Comparison of ENCODE assay signal across 21 mouse cellular contexts in the genomic region with DNA sequence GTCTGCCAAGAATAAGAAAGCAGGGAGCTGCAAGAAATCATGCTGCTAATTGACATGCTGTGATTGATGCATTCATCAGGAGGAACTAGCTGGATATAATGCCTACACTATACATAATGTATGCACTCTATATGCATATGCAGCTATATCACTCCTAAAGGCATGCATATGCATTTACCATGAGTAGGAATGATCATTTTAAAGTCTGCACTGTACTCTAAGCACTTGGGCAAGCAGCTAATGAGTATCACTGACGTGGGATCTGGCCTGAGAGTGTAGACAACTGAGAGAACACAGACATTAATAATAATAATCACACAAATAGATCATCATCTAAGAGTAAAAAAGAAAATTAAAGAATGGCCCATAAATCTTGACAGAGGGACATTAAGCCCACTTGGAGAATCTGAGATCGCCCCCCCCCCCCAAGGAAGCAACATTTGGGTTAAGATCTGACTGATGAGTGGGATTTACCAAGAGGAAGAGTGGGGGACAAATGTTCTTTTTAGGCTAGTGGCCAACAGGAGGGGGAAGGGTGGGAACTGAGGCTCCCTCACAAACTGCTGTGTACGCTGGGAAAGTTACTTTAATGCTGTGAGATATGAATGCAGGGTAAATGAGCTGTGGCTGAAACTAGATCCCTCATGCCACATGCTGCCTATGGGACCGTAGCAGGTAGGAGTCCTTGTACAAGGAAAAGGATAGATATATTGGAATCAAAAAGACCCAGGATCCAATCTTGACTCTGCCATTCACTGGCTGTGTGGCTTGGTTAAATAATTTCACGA.
DNase-seq lines count a peak whose midpoint lies in the region; ATAC-seq and TF ChIP-seq lines count a peak whose summit lies in the region.
"Had no signal": no experiment of that assay in that cellular context is flagged by ENCODE, and none has a peak within 500 bp of the region (broad histone marks: within the 10 kb centered on the region; RNA-seq: fewer than 3 reads in every experiment).

No protein-coding gene starts in this region.

- peaks cover 13% of the 10 kb centered on the region for H3K4me1 ChIP-seq in forebrain, embryonic 13.5 days
- H3K4me1 ChIP-seq in forebrain, embryonic 11.5 days (replicated peaks; ENCODE audit: control insufficient read depth, insufficient read depth, low read length) = no peaks in the 10 kb centered on the region; the same call in 1 of the 2 replicates
- no peaks in the 10 kb centered on the region for H3K4me1 ChIP-seq in intestine, embryonic 15.5 days (replicated peaks)
- no peaks in the 10 kb centered on the region for H3K4me1 ChIP-seq in intestine, postnatal 0 days (replicated peaks; ENCODE audit: control insufficient read depth, insufficient read depth, low read length)
- no peaks in the 10 kb centered on the region; the same call in 1 of the 2 replicates for H3K4me1 ChIP-seq in lung, embryonic 16.5 days (replicated peaks; ENCODE audit: control insufficient read depth, insufficient read depth, low read length)
- H3K4me1 ChIP-seq: embryonic facial prominence, embryonic 13.5 days; heart, embryonic 12.5 days; neural tube, embryonic 15.5 days had no signal

- H3K9ac ChIP-seq in forebrain, embryonic 13.5 days = no peak overlapping the region
- H3K9ac ChIP-seq in forebrain, embryonic 11.5 days (ENCODE audit: low read length) = no peak overlapping the region
- no peak overlapping the region for H3K9ac ChIP-seq in intestine, embryonic 15.5 days
- no peak overlapping the region for H3K9ac ChIP-seq in intestine, postnatal 0 days (ENCODE audit: low read depth, low read length)
- H3K9ac ChIP-seq in lung, embryonic 16.5 days (ENCODE audit: low read length) = no peak overlapping the region
- H3K9ac ChIP-seq: embryonic facial prominence, embryonic 13.5 days; heart, embryonic 12.5 days; hindbrain, embryonic 12.5 days; midbrain, embryonic 12.5 days; neural tube, embryonic 15.5 days had no signal

- H3K4me2 ChIP-seq in forebrain, embryonic 13.5 days = no peak overlapping the region
- H3K4me2 ChIP-seq in forebrain, embryonic 11.5 days (ENCODE audit: low read depth, low read length, severe bottlenecking) = no peak overlapping the region
- no peak overlapping the region for H3K4me2 ChIP-seq in intestine, embryonic 15.5 days (replicated peaks)
- no peak overlapping the region for H3K4me2 ChIP-seq in intestine, postnatal 0 days (replicated peaks; ENCODE audit: low read depth)
- H3K4me2 ChIP-seq in lung, embryonic 16.5 days (ENCODE audit: low read depth, low read length) = no peak overlapping the region
- H3K4me2 ChIP-seq: embryonic facial prominence, embryonic 13.5 days; heart, embryonic 12.5 days; hindbrain, embryonic 12.5 days; midbrain, embryonic 12.5 days; neural tube, embryonic 15.5 days had no signal

- TF ChIP-seq CTCF in intestine, postnatal 0 days (IDR thresholded peaks at IDR 0.05; ENCODE audit: low read depth) = no peak

- H3K27ac ChIP-seq in forebrain, embryonic 13.5 days = no peak overlapping the region
- H3K27ac ChIP-seq in forebrain, embryonic 11.5 days (ENCODE audit: low read depth, low read length) = no peak overlapping the region
- H3K27ac ChIP-seq in intestine, embryonic 15.5 days = no peak overlapping the region
- no peak overlapping the region for H3K27ac ChIP-seq in intestine, postnatal 0 days (ENCODE audit: low read depth, low read length)
- peak overlapping the region; percentile 20; the same call in 1 of the 2 replicates for H3K27ac ChIP-seq in lung, embryonic 16.5 days (ENCODE audit: low read length)
- H3K27ac ChIP-seq: embryonic facial prominence, embryonic 13.5 days; hindbrain, embryonic 12.5 days; layer of hippocampus, adult 2 months; midbrain, embryonic 12.5 days; neural tube, embryonic 15.5 days had no signal

- 60% methylated on average over 5 of the region's 5 CpGs for WGBS in forebrain, embryonic 13.5 days
- 64% methylated on average over 5 of the region's 5 CpGs for WGBS in forebrain, embryonic 11.5 days
- WGBS in intestine, embryonic 15.5 days = 62% methylated on average over 5 of the region's 5 CpGs
- WGBS in intestine, postnatal 0 days = 76% methylated on average over 5 of the region's 5 CpGs
- WGBS in lung, embryonic 16.5 days = 50% methylated on average over 5 of the region's 5 CpGs

- no peaks in the 10 kb centered on the region for H3K36me3 ChIP-seq in forebrain, embryonic 13.5 days (ENCODE audit: poor library complexity, severe bottlenecking)
- no peaks in the 10 kb centered on the region for H3K36me3 ChIP-seq in forebrain, embryonic 11.5 days (ENCODE audit: control insufficient read depth, insufficient read depth, low read length)
- H3K36me3 ChIP-seq in intestine, embryonic 15.5 days = no peaks in the 10 kb centered on the region
- H3K36me3 ChIP-seq in intestine, postnatal 0 days (ENCODE audit: control insufficient read depth, insufficient read depth) = no peaks in the 10 kb centered on the region
- H3K36me3 ChIP-seq in lung, embryonic 16.5 days (ENCODE audit: control insufficient read depth, insufficient read depth, low read length) = no peaks in the 10 kb centered on the region
- H3K36me3 ChIP-seq: embryonic facial prominence, embryonic 13.5 days; heart, embryonic 12.5 days; hindbrain, embryonic 12.5 days; midbrain, embryonic 12.5 days; neural tube, embryonic 15.5 days had no signal

- no peaks in the 10 kb centered on the region for H3K27me3 ChIP-seq in forebrain, embryonic 13.5 days
- H3K27me3 ChIP-seq in forebrain, embryonic 11.5 days (ENCODE audit: control insufficient read depth, insufficient read depth, low read length) = no peaks in the 10 kb centered on the region
- no peaks in the 10 kb centered on the region for H3K27me3 ChIP-seq in intestine, embryonic 15.5 days (replicated peaks)
- H3K27me3 ChIP-seq in intestine, postnatal 0 days (replicated peaks; ENCODE audit: control insufficient read depth, insufficient read depth, low read length) = no peaks in the 10 kb centered on the region
- no peaks in the 10 kb centered on the region for H3K27me3 ChIP-seq in lung, embryonic 16.5 days (ENCODE audit: control insufficient read depth, insufficient read depth, low read depth, low read length)
- H3K27me3 ChIP-seq: heart, embryonic 12.5 days; hindbrain, embryonic 12.5 days; neural tube, embryonic 15.5 days had no signal

- H3K9me3 ChIP-seq in forebrain, embryonic 13.5 days (replicated peaks) = no peaks in the 10 kb centered on the region
- no peaks in the 10 kb centered on the region for H3K9me3 ChIP-seq in forebrain, embryonic 11.5 days (ENCODE audit: control insufficient read depth, low read length)
- no peaks in the 10 kb centered on the region for H3K9me3 ChIP-seq in intestine, embryonic 15.5 days
- no peaks in the 10 kb centered on the region for H3K9me3 ChIP-seq in intestine, postnatal 0 days (ENCODE audit: control insufficient read depth)
- H3K9me3 ChIP-seq in lung, embryonic 16.5 days (ENCODE audit: control insufficient read depth, low read length) = no peaks in the 10 kb centered on the region
- H3K9me3 ChIP-seq: embryonic facial prominence, embryonic 13.5 days; heart, embryonic 12.5 days; hindbrain, embryonic 12.5 days; midbrain, embryonic 12.5 days; neural tube, embryonic 15.5 days had no signal

- peak; percentile 22 for ATAC-seq in forebrain, embryonic 13.5 days
- ATAC-seq in forebrain, embryonic 11.5 days (replicated peaks; ENCODE audit: low FRiP score) = no peak
- ATAC-seq in intestine, embryonic 15.5 days = peak; percentile 53
- ATAC-seq in intestine, postnatal 0 days = no peak
- no peak for ATAC-seq in lung, embryonic 16.5 days (ENCODE audit: low read depth)
- ATAC-seq in erythroblast, adult 5-6 weeks (replicated peaks; ENCODE audit: low FRiP score, poor library complexity, severe bottlenecking) = no peak
- ATAC-seq: CD4-positive, CD25-positive, alpha-beta regulatory T cell, adult 4 months had no signal

- H3K4me3 ChIP-seq in forebrain, embryonic 13.5 days = no peak overlapping the region
- H3K4me3 ChIP-seq in forebrain, embryonic 11.5 days (ENCODE audit: low read depth, low read length) = no peak overlapping the region
- H3K4me3 ChIP-seq in intestine, embryonic 15.5 days (replicated peaks) = no peak overlapping the region
- no peak overlapping the region for H3K4me3 ChIP-seq in intestine, postnatal 0 days (ENCODE audit: low read depth, low read length)
- H3K4me3 ChIP-seq in lung, embryonic 16.5 days (ENCODE audit: low read length) = no peak overlapping the region
- H3K4me3 ChIP-seq: embryonic facial prominence, embryonic 13.5 days; heart, embryonic 12.5 days; hindbrain, embryonic 12.5 days; layer of hippocampus, adult 2 months; midbrain, embryonic 12.5 days; neural tube, embryonic 15.5 days had no signal

- no peak for DNase-seq in forebrain, embryonic 11.5 days (ENCODE audit: low spot score)
- no peak for DNase-seq in lung, postnatal 10 days
- DNase-seq: cerebellum, adult 11-12 months; cerebellum, postnatal 10 days; gastrocnemius, postnatal 10 days; heart, adult 18-20 months; heart, postnatal 10 days; kidney, postnatal 10 days; layer of hippocampus, postnatal 36 days had no signal

Comparison
In these comparisons a context has a peak if more than half of its experiments do, and no peak if none do; other contexts are left out.
1. ATAC-seq: peak in forebrain, embryonic 13.5 days (single experiment) and intestine, embryonic 15.5 days (single experiment); none in forebrain, embryonic 11.5 days (single experiment), intestine, postnatal 0 days (single experiment), lung, embryonic 16.5 days (single experiment) and erythroblast, adult 5-6 weeks (single experiment).